Mouse (Mus musculus) testis, adult 2 months (tissue): ENCODE results near the gene Acsl5.

Source experiments
- CTCF ChIP-seq: fragments of 200-500 bp; IDR thresholded peaks from 2 replicates; pipeline ENCODE4 v1.5.1; 2012; ENCODE audit warnings: low read depth, mild to moderate bottlenecking, inconsistent platforms, low read length, moderate library complexity; ENCODE audit not compliant: control insufficient read depth, insufficient read depth, insufficient replicate concordance
- POLR2A ChIP-seq: fragments of 200-500 bp; IDR thresholded peaks from 2 replicates; pipeline ENCODE4 v1.6.1; 2012; ENCODE audit warnings: low read depth, mild to moderate bottlenecking, inconsistent platforms, low read length, moderate library complexity; ENCODE audit not compliant: control insufficient read depth

GRCm38 (mm10) chr19:55313649-55314048 is 61.9 kb downstream of the Acsl5 start:
- no peak for TF ChIP-seq CTCF
- no peak for TF ChIP-seq POLR2A
